Mouse (Mus musculus) erythroid progenitor cell, adult 5-6 weeks (primary cell): ENCODE data around the gene Rabep2. TPM values are rescaled to one million over a fixed set of nuclear protein-coding genes. Genes with fewer than 3 reads are reported as not detected.

Experiments
- ATAC-seq: replicated peaks from 2 replicates; pipeline ENCODE4 v1.8.0; 2016; ENCODE audit warnings: moderate number of reproducible peaks, mild to moderate bottlenecking, moderate TSS enrichment, inconsistent platforms; ENCODE audit not compliant: poor library complexity, low FRiP score, severe bottlenecking
- total RNA-seq, 2 experiments: library from RNA; stranded (forward) in 1 of 2; stranded (reverse) in 1 of 2; fragments of 150-400 nt in 1 of 2; fragments of 186-747, 209-891 nt in 1 of 2; gene quantifications; 2 replicates each; pipeline versions ENCODE4 v1.2.3 to v1.2.4; 2015 to 2017; ENCODE audit warnings: low replicate concordance in 2 of 2

The Rabep2 gene
- total RNA-seq, 2 experiments from 2014 or later, result 1.4 to 8.0 TPM

GRCm38 (mm10) chr7:126481699-126482098, 53.1 kb downstream of the Rabep2 start:
- ATAC-seq, result peak; percentile 64; the same call in 1 of the 2 replicates

GRCm38 (mm10) chr7:126482392-126482871, 53.9 kb downstream of the Rabep2 start:
- peak; percentile 80 for ATAC-seq

- ATAC-seq, result peak; percentile 78
Observed at GRCm38 (mm10) chr7:126487052-126487483, 58.5 kb downstream of the Rabep2 start, which contains the start of gene Tufm. Gene Tufm (plus strand): TSS chr7:126487361.

GRCm38 (mm10) chr7:126487617-126488385, 59.2 kb downstream of the Rabep2 start:
- peak; percentile 15; the same call in 1 of the 2 replicates for ATAC-seq

GRCm38 (mm10) chr7:126491005-126491404, 62.4 kb downstream of the Rabep2 start:
- ATAC-seq, result no peak

- ATAC-seq, result no peak
Observed at GRCm38 (mm10) chr7:126491973-126492372, 63.4 kb downstream of the Rabep2 start.

GRCm38 (mm10) chr7:126494120-126494519, 65.6 kb downstream of the Rabep2 start:
- no peak for ATAC-seq

GRCm38 (mm10) chr7:126496475-126496874, 67.9 kb downstream of the Rabep2 start:
- no peak for ATAC-seq

- no peak for ATAC-seq
Observed at GRCm38 (mm10) chr7:126497966-126498365, 69.4 kb downstream of the Rabep2 start.

Other genes with a start within 250 kb of the Rabep2 start
- gene Xpo6, start 228.3 kb upstream of the Rabep2 start, total RNA-seq (2015; ENCODE audit: low replicate concordance), result 58.4 and 66.2 TPM in 2 replicates
- 21.9 and 25.2 TPM in 2 replicates for gene Xpo6, start 228.3 kb upstream of the Rabep2 start, total RNA-seq (2017; ENCODE audit: low replicate concordance)
- gene Sbk1, start 156.1 kb upstream of the Rabep2 start, total RNA-seq (2015; ENCODE audit: low replicate concordance), result 2.5 and 5.0 TPM in 2 replicates
- gene Sbk1, start 156.1 kb upstream of the Rabep2 start, total RNA-seq (2017; ENCODE audit: low replicate concordance), result 3.4 and 4.0 TPM in 2 replicates
- 13.4 and 22.7 TPM in 2 replicates for gene Lat, start 59.2 kb upstream of the Rabep2 start, total RNA-seq (2015; ENCODE audit: low replicate concordance)
- 1.7 and 3.5 TPM in 2 replicates for gene Lat, start 59.2 kb upstream of the Rabep2 start, total RNA-seq (2017; ENCODE audit: low replicate concordance)
- gene Spns1, start 51.3 kb upstream of the Rabep2 start, total RNA-seq (2015; ENCODE audit: low replicate concordance), result 7.6 and 8.0 TPM in 2 replicates
- 3.1 and 5.8 TPM in 2 replicates for gene Spns1, start 51.3 kb upstream of the Rabep2 start, total RNA-seq (2017; ENCODE audit: low replicate concordance)
- 7.6 and 10.1 TPM in 2 replicates for gene Nfatc2ip, start 32.0 kb upstream of the Rabep2 start, total RNA-seq (2015; ENCODE audit: low replicate concordance)
- 21.7 and 22.7 TPM in 2 replicates for gene Nfatc2ip, start 32.0 kb upstream of the Rabep2 start, total RNA-seq (2017; ENCODE audit: low replicate concordance)
- 18.4 and 35.2 TPM in 2 replicates for gene Cd19, start 13.9 kb upstream of the Rabep2 start, total RNA-seq (2015; ENCODE audit: low replicate concordance)
- gene Cd19, start 13.9 kb upstream of the Rabep2 start, total RNA-seq (2017; ENCODE audit: low replicate concordance), result 11.2 and 18.8 TPM in 2 replicates
- gene Atp2a1, start 34.3 kb downstream of the Rabep2 start, total RNA-seq (2015; ENCODE audit: low replicate concordance), result 2.2 TPM in 1 of 2 replicates, not detected in the other
- gene Atp2a1, start 34.3 kb downstream of the Rabep2 start, total RNA-seq (2017; ENCODE audit: low replicate concordance), result not detected in 2 replicates
- gene Sh2b1, start 46.7 kb downstream of the Rabep2 start, total RNA-seq (2015; ENCODE audit: low replicate concordance), result 4.7 and 12.6 TPM in 2 replicates
- gene Sh2b1, start 46.7 kb downstream of the Rabep2 start, total RNA-seq (2017; ENCODE audit: low replicate concordance), result 4.1 and 4.6 TPM in 2 replicates
- gene Tufm, start 58.6 kb downstream of the Rabep2 start, total RNA-seq (2015; ENCODE audit: low replicate concordance), result 23.8 and 28.1 TPM in 2 replicates
- gene Tufm, start 58.6 kb downstream of the Rabep2 start, total RNA-seq (2017; ENCODE audit: low replicate concordance), result 10.7 and 11.6 TPM in 2 replicates
- gene Atxn2l, start 74.7 kb downstream of the Rabep2 start, total RNA-seq (2015; ENCODE audit: low replicate concordance), result 94.7 and 95.1 TPM in 2 replicates
- 71.8 and 75.6 TPM in 2 replicates for gene Atxn2l, start 74.7 kb downstream of the Rabep2 start, total RNA-seq (2017; ENCODE audit: low replicate concordance)
- gene Eif3c, start 137.7 kb downstream of the Rabep2 start, total RNA-seq (2015; ENCODE audit: low replicate concordance), result 42.3 and 63.8 TPM in 2 replicates
- 77.8 and 113 TPM in 2 replicates for gene Eif3c, start 137.7 kb downstream of the Rabep2 start, total RNA-seq (2017; ENCODE audit: low replicate concordance)
- gene Apobr, start 156.2 kb downstream of the Rabep2 start, total RNA-seq (2015; ENCODE audit: low replicate concordance), result 5.9 and 12.3 TPM in 2 replicates
- gene Apobr, start 156.2 kb downstream of the Rabep2 start, total RNA-seq (2017; ENCODE audit: low replicate concordance), result 3.2 and 6.1 TPM in 2 replicates
- 2.9 and 17.2 TPM in 2 replicates for gene Cln3, start 157.1 kb downstream of the Rabep2 start, total RNA-seq (2015; ENCODE audit: low replicate concordance)
- 1.9 and 3.9 TPM in 2 replicates for gene Cln3, start 157.1 kb downstream of the Rabep2 start, total RNA-seq (2017; ENCODE audit: low replicate concordance)
- gene Il27, start 166.2 kb downstream of the Rabep2 start, total RNA-seq (2015; ENCODE audit: low replicate concordance), result 1.3 TPM in 1 of 2 replicates, not detected in the other
- not detected in 2 replicates for gene Il27, start 166.2 kb downstream of the Rabep2 start, total RNA-seq (2017; ENCODE audit: low replicate concordance)
- 2.5 TPM in 1 of 2 replicates, not detected in the other for gene Nupr1, start 202.1 kb downstream of the Rabep2 start, total RNA-seq (2015; ENCODE audit: low replicate concordance)
- 1.2 and 15.8 TPM in 2 replicates for gene Nupr1, start 202.1 kb downstream of the Rabep2 start, total RNA-seq (2017; ENCODE audit: low replicate concordance)
- gene Sgf29, start 220.6 kb downstream of the Rabep2 start, total RNA-seq (2015; ENCODE audit: low replicate concordance), result 36.8 and 54.1 TPM in 2 replicates
- gene Sgf29, start 220.6 kb downstream of the Rabep2 start, total RNA-seq (2017; ENCODE audit: low replicate concordance), result 0.83 and 10.9 TPM in 2 replicates
- gene Sult1a1, start 247.7 kb downstream of the Rabep2 start, total RNA-seq (2015; ENCODE audit: low replicate concordance), result 4.0 TPM in 1 of 2 replicates, not detected in the other
- gene Sult1a1, start 247.7 kb downstream of the Rabep2 start, total RNA-seq (2017; ENCODE audit: low replicate concordance), result 6.4 TPM in 1 of 2 replicates, not detected in the other